Mouse (Mus musculus) hindbrain, postnatal 0 days (tissue): Measurements from ENCODE around the gene Slc16a3. TPM values are rescaled to one million over a fixed set of nuclear protein-coding genes. Genes with fewer than 3 reads are reported as not detected.
A peak's percentile ranks its signal among the peaks of the same experiment; 100 is the strongest.

ENCODE experiments used
- ATAC-seq: fragments of 200-750 bp; cut with Nextera tagmentation; 2 replicates; pipeline ENCODE4 v1.8.0; 2017; ENCODE audit warnings: mild to moderate bottlenecking, moderate TSS enrichment, moderate library complexity
- DNase-seq: peaks from one replicate; pipeline ENCODE4 v3.0.0-alpha.2; 2015; ENCODE audit warnings: low spot score
- H3K27ac ChIP-seq: fragments of 300-500 bp; sonication (generic); 2 replicates; pipeline ENCODE4 v1.5.1; 2014; ENCODE audit warnings: mild to moderate bottlenecking
- H3K27me3 ChIP-seq: fragments of 300-500 bp; sonication (generic); 2 replicates; pipeline ENCODE4 v1.6.1; 2014; ENCODE audit warnings: low read length, mixed read lengths; ENCODE audit not compliant: insufficient read depth
- H3K36me3 ChIP-seq: fragments of 300-500 bp; sonication (generic); 2 replicates; pipeline ENCODE4 v1.6.1; 2014; ENCODE audit warnings: low read length, mixed read lengths; ENCODE audit not compliant: insufficient read depth
- H3K4me1 ChIP-seq: fragments of 300-500 bp; sonication (generic); 2 replicates; pipeline ENCODE4 v1.6.1; 2014; ENCODE audit warnings: antibody characterized with exemption, low read length, mixed read lengths; ENCODE audit not compliant: insufficient read depth
- H3K4me2 ChIP-seq: fragments of 300-500 bp; sonication (generic); 2 replicates; pipeline ENCODE4 v1.6.1; 2014; ENCODE audit warnings: low read depth, mild to moderate bottlenecking, low read length, moderate library complexity, mixed read lengths
- H3K4me3 ChIP-seq: fragments of 300-500 bp; sonication (generic); 2 replicates; pipeline ENCODE4 v1.5.1; 2014; ENCODE audit warnings: low read length
- H3K9ac ChIP-seq: fragments of 300-500 bp; sonication (generic); replicated peaks from 2 replicates; pipeline ENCODE4 v1.6.1; 2014; ENCODE audit warnings: mild to moderate bottlenecking, low read length, moderate library complexity, mixed read lengths
- H3K9me3 ChIP-seq: fragments of 300-500 bp; sonication (generic); 2 replicates; pipeline ENCODE4 v1.6.1; 2016; ENCODE audit warnings: low read length, mixed read lengths
- CTCF ChIP-seq: IDR thresholded peaks from 2 replicates; pipeline ENCODE4 v1.5.1; 2016; ENCODE audit warnings: antibody characterized with exemption, control low read depth, low read depth
- WGBS: fragments of 180-500 bp; shearing (Covaris S2); extraction: QIAGEN DNeasy Blood & Tissue Kit; methylation state at CpG from one replicate; pipeline ENCODE4 v1.1.7; 2014; 5-methylcytosine and 5-hydroxymethylcytosine counted together
- polyA plus RNA-seq: library from polyadenylated mRNA; unstranded; fragments of >200 nt; fragmentation: Nextera tagmentation; extraction: Ambion mirVana; gene quantifications from 2 replicates; pipeline ENCODE4 v1.2.1, GENCODE M21; 2015
- total RNA-seq: library from RNA; depleted of rRNA; stranded (reverse); fragments of >200 nt; gene quantifications from 2 replicates; pipeline ENCODE4 v1.2.3, GENCODE M21; 2014

Gene Slc16a3
- total and polyA plus RNA-seq, 2 experiments from 2014 or later: 6.4 to 24.9 TPM

- Histone ChIP-seq H3K27me3 (no peaks in the 10 kb centered on the region), H3K27ac (no peak overlapping the region), H3K9me3 (no peaks in the 10 kb centered on the region), H3K36me3 (peaks cover 4% of the 10 kb centered on the region; the same call in 1 of the 2 replicates), H3K4me3 (no peak overlapping the region), H3K9ac (no peak overlapping the region), H3K4me2 (no peak overlapping the region), H3K4me1 (no peaks in the 10 kb centered on the region)
- WGBS: 14% methylated on average over 1 of the region's 1 CpGs
- TF ChIP-seq CTCF: peak; percentile 99
- DNase-seq (peak; percentile 88), ATAC-seq (peak; percentile 93)
These were observed 42.8 kb upstream of the Slc16a3 start for GRCm38 (mm10) chr11:120905430-120905873.

- WGBS: 97% methylated on average over 4 of the region's 4 CpGs
- DNase-seq (no peak), ATAC-seq (no peak)
These were observed 34.5 kb upstream of the Slc16a3 start for GRCm38 (mm10) chr11:120913796-120914195.

GRCm38 (mm10) chr11:120916477-120916876 is 31.8 kb upstream of the Slc16a3 start:
- no peak overlapping the region for H3K4me3 ChIP-seq
- WGBS: 84% methylated on average over 3 of the region's 3 CpGs

More at GRCm38 (mm10) chr11:120913796-120914195, 34.5 kb upstream of the Slc16a3 start:
- Histone ChIP-seq H3K36me3 (peaks cover under 1% of the 10 kb centered on the region; the same call in 1 of the 2 replicates), H3K4me1 (no peaks in the 10 kb centered on the region), H3K4me3 (no peak overlapping the region), H3K27ac (no peak overlapping the region), H3K4me2 (no peak overlapping the region), H3K27me3 (no peaks in the 10 kb centered on the region), H3K9ac (no peak overlapping the region), H3K9me3 (no peaks in the 10 kb centered on the region)
- TF ChIP-seq CTCF: no peak

GRCm38 (mm10) chr11:120917756-120918155 is 30.5 kb upstream of the Slc16a3 start:
- no peaks in the 10 kb centered on the region for H3K4me1 ChIP-seq
- no peak for TF ChIP-seq CTCF
- H3K9ac ChIP-seq: no peak overlapping the region
- no peaks in the 10 kb centered on the region for H3K27me3 ChIP-seq
- H3K36me3 ChIP-seq: peaks cover 9% of the 10 kb centered on the region
- no peaks in the 10 kb centered on the region for H3K9me3 ChIP-seq
- DNase-seq: no peak
- no peak overlapping the region for H3K4me2 ChIP-seq
- WGBS: 98% methylated on average over 5 of the region's 5 CpGs
- no peak for ATAC-seq
- no peak overlapping the region for H3K4me3 ChIP-seq
- no peak overlapping the region for H3K27ac ChIP-seq

More at GRCm38 (mm10) chr11:120916477-120916876, 31.8 kb upstream of the Slc16a3 start:
- ATAC-seq (no peak), DNase-seq (no peak)
- Histone ChIP-seq H3K9ac (no peak overlapping the region), H3K36me3 (peaks cover 9% of the 10 kb centered on the region), H3K4me1 (no peaks in the 10 kb centered on the region), H3K27ac (no peak overlapping the region), H3K4me2 (no peak overlapping the region), H3K27me3 (no peaks in the 10 kb centered on the region), H3K9me3 (no peaks in the 10 kb centered on the region)
- no peak for TF ChIP-seq CTCF

- no peaks in the 10 kb centered on the region for H3K4me1 ChIP-seq
- H3K27me3 ChIP-seq: no peaks in the 10 kb centered on the region
- peaks cover 9% of the 10 kb centered on the region for H3K36me3 ChIP-seq
- WGBS: 97% methylated on average over 3 of the region's 3 CpGs
- H3K4me2 ChIP-seq: no peak overlapping the region
- H3K9ac ChIP-seq: no peak overlapping the region
- no peak for ATAC-seq
- no peak overlapping the region for H3K27ac ChIP-seq
- H3K9me3 ChIP-seq: no peaks in the 10 kb centered on the region
- no peak for DNase-seq
- no peak for TF ChIP-seq CTCF
- no peak overlapping the region for H3K4me3 ChIP-seq
These were observed 25.8 kb upstream of the Slc16a3 start for GRCm38 (mm10) chr11:120922528-120922927.

- ATAC-seq (no peak), DNase-seq (no peak)
- Histone ChIP-seq H3K36me3 (no peaks in the 10 kb centered on the region), H3K27ac (no peak overlapping the region), H3K4me2 (no peak overlapping the region), H3K4me1 (peaks cover 7% of the 10 kb centered on the region; the same call in 1 of the 2 replicates), H3K27me3 (no peaks in the 10 kb centered on the region), H3K9me3 (no peaks in the 10 kb centered on the region), H3K4me3 (no peak overlapping the region), H3K9ac (no peak overlapping the region)
- WGBS: 94% methylated on average over 4 of the region's 4 CpGs
- no peak for TF ChIP-seq CTCF
These were observed 19.8 kb upstream of the Slc16a3 start for GRCm38 (mm10) chr11:120928468-120928867.

GRCm38 (mm10) chr11:120931479-120931878 is 16.8 kb upstream of the Slc16a3 start:
- DNase-seq (no peak), ATAC-seq (no peak)
- no peaks in the 10 kb centered on the region for H3K9me3 ChIP-seq

More at GRCm38 (mm10) chr11:120931479-120931878, 16.8 kb upstream of the Slc16a3 start:
- Histone ChIP-seq H3K4me3 (no peak overlapping the region), H3K4me2 (no peak overlapping the region), H3K9ac (no peak overlapping the region), H3K36me3 (no peaks in the 10 kb centered on the region), H3K27me3 (no peaks in the 10 kb centered on the region), H3K4me1 (peaks cover 7% of the 10 kb centered on the region; the same call in 1 of the 2 replicates), H3K27ac (no peak overlapping the region)
- TF ChIP-seq CTCF: no peak
- WGBS: 94% methylated on average over 4 of the region's 4 CpGs
